Mouse (Mus musculus) kidney, adult 11 months (tissue): ENCODE measurements at regions not wholly inside any gene's neighbourhood (a gene's known extent, or its start where the extent isn't known, plus 50 kb on each side); places are given as distances from the start of the nearest gene placed in this dataset.
"Not testable (repeated sequence)": the region's sequence is repeated elsewhere in the genome, so short reads cannot be mapped to it uniquely, and the experiment has no call there.

ENCODE experiments used
- DNase-seq: peaks from one replicate; pipeline ENCODE4 v3.0.0; 2022

GRCm38 (mm10) chr12:82056782-82057611 is 112.1 kb upstream of the Sipa1l1 start:
- not testable (repeated sequence) for DNase-seq

DNA sequence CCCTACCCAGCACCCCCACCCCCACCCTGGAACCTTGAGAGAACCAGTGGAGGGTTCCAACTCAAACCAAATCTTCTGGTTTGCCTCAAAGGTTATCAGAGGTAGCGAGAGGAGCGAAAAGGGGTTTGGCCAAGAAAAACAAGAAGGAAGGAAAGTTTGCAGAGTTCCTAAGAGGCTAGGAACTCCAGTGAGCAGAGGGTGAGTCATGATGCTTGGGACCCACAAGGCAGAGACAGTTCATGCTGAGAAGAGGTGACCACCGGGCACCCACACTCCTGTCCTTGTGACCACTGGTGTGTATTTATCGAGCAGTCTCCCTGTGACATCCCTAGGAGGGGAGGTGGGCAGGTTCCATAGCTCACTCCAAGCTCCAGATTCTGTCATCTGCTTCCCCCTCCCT is 104.1 kb upstream of the Sipa1l1 start:
- no peak for DNase-seq

- no peak for DNase-seq
These were observed 102.3 kb upstream of the Sipa1l1 start for GRCm38 (mm10) chr12:82066860-82067259.

GRCm38 (mm10) chr12:82069621-82070020 is 99.5 kb upstream of the Sipa1l1 start:
- no peak for DNase-seq

DNA sequence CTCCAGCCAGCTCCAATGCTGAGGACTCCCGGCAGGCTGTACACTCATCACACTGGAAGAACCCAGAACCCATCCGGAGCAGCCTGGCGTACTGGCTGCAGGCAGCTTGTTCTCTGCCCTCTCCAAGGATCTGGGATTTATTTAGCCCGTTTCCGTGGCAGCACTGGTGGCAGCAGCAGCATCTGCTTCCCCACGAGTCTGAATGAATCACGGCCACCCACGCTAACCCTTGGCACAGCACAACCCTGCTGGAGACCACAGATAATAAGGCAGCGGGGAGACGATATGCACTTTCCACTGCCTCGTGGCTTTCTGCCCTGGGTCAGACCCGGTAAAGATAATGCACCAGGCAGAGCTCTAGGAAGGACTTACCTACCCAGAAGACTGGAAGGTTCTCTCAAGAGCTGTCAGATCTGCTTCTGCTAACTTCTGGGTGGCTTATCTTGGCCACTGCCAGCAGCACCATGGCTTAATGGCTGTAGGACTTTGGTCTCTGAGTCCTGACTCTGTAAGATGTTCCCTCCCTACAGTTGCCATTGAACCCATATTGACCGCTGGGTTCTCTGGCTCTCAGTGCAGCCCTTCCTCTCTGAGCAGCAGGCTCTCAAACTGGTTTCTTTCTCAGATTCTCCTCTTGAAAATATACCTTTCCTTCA is 96.2 kb upstream of the Sipa1l1 start:
- DNase-seq = no peak

GRCm38 (mm10) chr12:82075479-82076221 is 93.5 kb upstream of the Sipa1l1 start:
- peak; percentile 5 for DNase-seq

DNA sequence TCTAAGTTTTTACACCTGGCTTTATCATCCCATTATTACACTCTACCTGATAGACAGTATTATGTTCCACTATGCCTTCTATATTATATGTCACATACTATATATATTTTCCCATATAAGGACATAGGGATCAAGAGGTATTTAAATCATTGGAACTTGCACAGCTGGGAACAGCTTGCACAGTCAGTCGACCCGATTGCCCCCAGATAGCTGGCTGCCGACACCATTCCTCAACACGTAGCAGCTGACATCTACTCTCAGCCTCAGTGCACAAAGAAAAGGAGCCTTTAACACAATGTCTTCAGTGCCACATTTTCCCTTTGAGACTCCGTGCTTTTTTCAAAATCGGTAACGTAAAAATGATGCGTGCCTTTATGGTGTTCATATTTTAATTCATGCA is 92.4 kb upstream of the Sipa1l1 start:
- DNase-seq = no peak

GRCm38 (mm10) chr12:82077945-82078344 is 91.2 kb upstream of the Sipa1l1 start:
- no peak for DNase-seq

DNA sequence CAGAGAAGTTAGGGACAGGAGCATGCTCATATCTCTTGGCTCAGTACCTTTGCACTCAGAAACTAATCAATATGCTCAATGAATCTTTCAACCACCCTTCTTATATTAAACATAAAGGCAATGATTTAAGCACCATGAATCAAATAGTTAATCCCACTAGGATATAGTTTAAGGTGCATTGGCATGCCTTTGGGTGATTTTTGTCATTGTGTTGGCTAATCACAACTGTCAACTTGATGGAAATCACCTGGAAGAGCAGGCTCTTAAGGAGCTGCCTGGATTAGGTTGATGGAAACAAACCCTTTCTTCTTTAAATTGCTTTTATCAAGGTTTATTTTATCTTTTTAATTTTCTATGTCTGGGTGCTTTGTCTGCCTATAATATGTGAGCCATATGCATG is 90.4 kb upstream of the Sipa1l1 start:
- no peak for DNase-seq

DNA sequence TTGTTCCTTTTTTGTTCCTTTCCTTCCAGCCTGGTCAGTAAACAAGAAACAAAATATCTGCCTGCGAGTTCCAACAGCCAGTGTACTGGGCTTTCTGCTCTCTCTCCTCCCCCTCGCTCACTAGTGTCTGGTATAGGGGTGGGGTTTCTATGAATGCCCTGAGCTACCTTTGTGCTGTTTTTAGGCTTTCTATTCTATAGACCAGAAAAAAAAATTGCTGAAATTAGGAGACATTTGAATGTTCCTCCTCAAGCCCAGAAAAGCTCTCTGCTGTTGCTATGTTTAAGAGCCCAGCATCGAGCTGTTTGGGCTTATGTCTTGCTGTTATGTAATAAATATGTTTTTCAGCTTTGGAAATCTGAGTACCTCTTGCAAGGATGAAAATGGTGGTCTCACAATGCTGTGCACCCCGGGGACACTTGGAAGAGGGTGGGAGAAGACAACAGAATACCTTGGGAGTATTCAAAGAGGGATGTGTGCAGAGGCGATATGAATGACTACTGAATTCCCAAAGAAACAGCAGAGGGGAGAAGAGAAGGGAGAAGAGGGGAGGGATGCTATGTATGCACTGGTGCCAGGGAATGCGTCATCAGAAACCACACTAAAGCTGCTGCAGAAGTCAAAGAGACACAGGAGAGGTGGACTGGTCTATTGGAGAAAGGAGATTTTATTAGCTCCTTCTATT is 88.8 kb upstream of the Sipa1l1 start:
- DNase-seq = no peak

- DNase-seq = not testable (repeated sequence)
These were observed 86.5 kb upstream of the Sipa1l1 start for GRCm38 (mm10) chr12:82082596-82082995.

- DNase-seq = peak; percentile 39
These were observed 83.2 kb upstream of the Sipa1l1 start for GRCm38 (mm10) chr12:82085771-82086400.

DNA sequence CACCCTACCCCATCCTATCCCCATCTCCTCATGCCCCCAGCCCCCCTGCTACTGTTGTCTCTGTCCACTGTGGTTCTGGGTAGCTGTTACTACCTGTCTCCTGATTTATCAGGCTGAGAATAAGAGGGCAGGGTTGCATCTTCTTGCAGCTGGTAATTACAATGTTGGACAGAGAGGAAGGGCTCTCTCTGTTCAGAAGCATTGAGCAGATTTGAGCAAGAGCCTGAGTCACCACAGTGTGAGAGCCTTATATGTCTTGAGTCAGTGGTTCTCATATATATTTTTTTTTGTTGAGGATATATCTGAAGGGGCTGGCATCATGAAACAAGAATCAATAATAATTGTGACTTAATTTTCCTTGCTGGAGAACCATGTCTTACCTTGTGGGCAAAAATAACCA is 82.7 kb upstream of the Sipa1l1 start:
- DNase-seq = no peak

DNA sequence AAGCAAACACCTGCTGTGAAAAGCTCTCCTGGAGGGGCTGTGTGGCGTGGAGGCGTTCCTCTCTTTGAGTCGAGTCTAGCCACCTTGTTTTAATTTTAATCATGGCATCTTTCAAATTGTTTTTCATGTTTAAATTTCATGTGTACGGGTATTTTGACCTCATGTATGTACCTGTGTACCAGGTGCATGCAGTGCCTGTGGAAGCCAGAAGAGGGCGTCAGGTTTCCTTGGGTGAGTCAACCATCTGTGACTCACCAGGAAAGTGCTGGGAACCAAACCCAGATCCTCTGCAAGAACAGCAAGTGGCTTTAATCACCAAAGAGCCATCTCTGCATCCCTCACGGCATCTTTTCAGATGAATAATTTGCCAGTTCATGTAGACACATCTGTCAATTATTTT is 79.8 kb upstream of the Sipa1l1 start:
- no peak for DNase-seq

DNA sequence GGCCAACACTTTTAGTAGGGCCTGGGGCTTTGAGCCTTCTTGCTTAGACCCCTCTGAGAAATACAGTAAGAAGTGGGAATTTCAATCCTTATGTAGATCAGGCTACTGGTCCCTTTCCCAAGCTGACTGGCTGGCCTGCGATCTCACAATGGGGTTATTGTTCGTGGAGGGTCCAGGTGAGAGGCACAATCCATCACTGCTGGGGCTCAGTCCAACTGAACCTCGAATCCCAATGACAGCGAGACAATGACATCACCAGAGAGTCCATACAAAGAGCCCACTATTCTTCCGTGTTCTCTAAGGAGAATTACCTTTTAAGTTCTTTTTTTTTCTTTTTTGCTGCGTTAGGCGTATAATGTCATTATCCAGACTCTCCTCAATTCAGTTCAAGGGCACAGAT is 75.8 kb upstream of the Sipa1l1 start:
- DNase-seq = no peak

GRCm38 (mm10) chr12:82095396-82095795 is 73.7 kb upstream of the Sipa1l1 start:
- DNase-seq = no peak

- peak; percentile 6 for DNase-seq
These were observed 72.0 kb upstream of the Sipa1l1 start for GRCm38 (mm10) chr12:82097126-82097525.

DNA sequence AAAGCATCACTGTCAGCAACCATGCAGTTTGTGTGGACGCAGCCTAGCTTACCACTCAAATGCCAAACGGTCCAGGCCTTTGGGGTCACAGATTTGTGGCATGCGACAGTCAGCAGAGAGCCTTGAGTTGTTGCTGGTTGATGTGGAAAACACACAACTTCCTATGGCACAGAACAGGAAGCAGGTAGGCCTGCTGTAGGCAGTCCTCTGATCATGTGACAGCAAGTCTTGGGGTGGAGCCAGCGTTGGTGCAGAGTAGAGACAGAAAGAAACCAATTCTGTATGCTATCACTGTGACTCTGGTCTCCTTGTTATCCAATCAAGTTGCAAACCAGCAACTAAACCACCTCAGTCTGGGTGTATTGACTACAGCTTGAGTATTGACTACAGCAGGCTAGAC is 71.5 kb upstream of the Sipa1l1 start:
- no peak for DNase-seq

- DNase-seq = no peak
These were observed 64.9 kb upstream of the Sipa1l1 start for GRCm38 (mm10) chr12:82104211-82104610.

GRCm38 (mm10) chr12:82105184-82106031 is 63.7 kb upstream of the Sipa1l1 start:
- DNase-seq = peak; percentile 55

GRCm38 (mm10) chr12:82115766-82116165 is 53.4 kb upstream of the Sipa1l1 start:
- peak; percentile 23 for DNase-seq
